Mouse (Mus musculus) T-cell, adult 2 months (primary cell): ENCODE results near the gene Fbxw19.
"Not testable (repeated sequence)": the region's sequence is repeated elsewhere in the genome, so short reads cannot be mapped to it uniquely, and the experiment has no call there.

Source experiments
- DNase-seq: peaks from one replicate; pipeline ENCODE4 v3.0.0; 2022; ENCODE audit warnings: low spot score

Fbxw19 gene

DNA sequence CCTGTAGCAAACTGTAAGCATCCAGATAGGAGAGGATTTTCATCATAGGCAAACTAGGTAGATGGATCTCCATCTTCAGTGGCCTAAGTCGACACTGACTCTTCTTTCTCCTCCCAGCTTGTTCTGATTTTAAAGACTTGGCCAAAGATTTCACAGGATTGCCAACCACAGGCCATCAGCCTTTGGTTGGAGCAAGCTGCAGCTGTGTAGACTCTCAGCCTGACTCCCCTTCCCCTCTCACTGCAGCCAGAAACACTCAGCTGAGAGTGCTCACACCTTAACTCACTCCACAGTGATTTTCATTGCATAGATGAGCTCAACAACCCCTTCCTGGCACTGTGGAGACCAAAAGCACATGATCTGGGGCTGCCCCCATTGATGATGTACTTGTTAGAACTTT lies at the start of gene Fbxw19:
Gene Fbxw19, minus strand, starts transcription at position 101 of the 400 bp plus-strand sequence.
- DNase-seq: not testable (repeated sequence)

DNA sequence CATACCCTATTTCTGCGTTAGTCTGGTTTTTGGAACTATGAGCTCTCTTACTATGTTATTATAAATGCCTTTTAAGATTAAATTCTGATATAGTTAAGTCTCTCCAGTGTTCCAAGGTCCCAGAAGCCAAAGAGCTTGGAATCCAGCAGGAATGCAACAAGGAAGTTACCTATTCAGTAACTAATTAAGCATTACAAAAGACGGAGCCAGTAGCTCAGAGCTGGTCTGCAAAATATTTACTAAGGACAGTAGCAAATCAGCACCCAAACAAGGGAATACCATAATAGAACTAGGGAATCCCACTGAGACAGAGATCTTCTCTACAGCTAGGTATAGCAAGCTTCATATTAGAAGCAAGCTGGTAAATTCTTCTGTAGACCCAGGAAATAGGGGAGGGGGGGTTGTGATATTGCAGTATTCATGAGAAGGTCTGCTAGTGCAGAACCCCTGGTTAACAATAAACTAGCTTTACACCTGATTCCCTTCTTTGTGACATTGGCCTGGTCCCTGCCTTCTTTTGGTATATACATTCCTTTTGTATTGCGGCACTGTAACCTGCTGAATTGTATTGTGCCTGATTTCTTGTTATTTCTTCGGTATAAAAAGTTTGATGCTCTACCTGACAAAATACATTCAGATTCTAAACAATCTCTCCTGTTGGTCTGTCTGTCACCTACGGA lies 27.9 kb upstream of the Fbxw19 start:
- no peak for DNase-seq

DNA sequence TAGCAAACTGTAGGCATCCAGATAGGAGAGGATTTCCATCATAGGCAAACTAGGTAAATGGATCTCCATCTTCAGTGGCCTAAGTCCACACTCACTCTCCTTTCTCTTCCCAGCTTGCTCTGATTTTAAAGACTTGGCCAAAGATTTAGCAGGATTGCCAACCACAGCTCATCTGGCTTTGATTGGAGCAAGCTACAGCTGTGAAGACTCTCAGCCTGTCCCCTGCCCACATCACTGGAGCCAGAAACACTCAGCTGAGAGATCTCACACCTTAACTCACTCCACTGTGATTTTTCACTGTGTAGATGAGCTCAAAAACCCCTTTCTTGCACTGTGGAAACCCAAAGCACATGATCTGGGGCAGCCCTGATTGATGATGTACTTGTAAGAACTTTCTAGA lies 46.6 kb downstream of the Fbxw19 start, which contains the start of gene Fbxw16:
Gene Fbxw16, minus strand, starts transcription at position 101 of the 400 bp plus-strand sequence.
- no peak for DNase-seq

- DNase-seq: no peak
These were observed 62.7 kb downstream of the Fbxw19 start for GRCm38 (mm10) chr9:109432956-109433355.
